Mouse (Mus musculus) heart, postnatal 0 days (tissue): ENCODE data around the gene Stfa2l1. TPM values are rescaled to one million over a fixed set of nuclear protein-coding genes. Genes with fewer than 3 reads are reported as not detected.

Experiments
- ATAC-seq: fragments of 200-750 bp; cut with Nextera tagmentation; 2 replicates; pipeline ENCODE4 v1.8.0; 2017; ENCODE audit warnings: low read depth, moderate number of reproducible peaks, moderate library complexity; ENCODE audit not compliant: insufficient read depth
- DNase-seq: peaks from one replicate; pipeline ENCODE4 v3.0.0-alpha.2; 2016; ENCODE audit warnings: low spot score
- H3K27ac ChIP-seq: fragments of 300-500 bp; sonication (generic); 2 replicates; pipeline ENCODE4 v1.5.1; 2014; ENCODE audit warnings: low read depth, mild to moderate bottlenecking
- H3K27me3 ChIP-seq: fragments of 300-500 bp; sonication (generic); 2 replicates; pipeline ENCODE4 v1.6.1; 2014; ENCODE audit warnings: low read length, mixed read lengths; ENCODE audit not compliant: control insufficient read depth, insufficient read depth
- H3K36me3 ChIP-seq: fragments of 300-500 bp; sonication (generic); replicated peaks from 2 replicates; pipeline ENCODE4 v1.6.1; 2014; ENCODE audit warnings: low read length, mixed read lengths; ENCODE audit not compliant: control insufficient read depth, insufficient read depth
- H3K4me1 ChIP-seq: fragments of 300-500 bp; sonication (generic); 2 replicates; pipeline ENCODE4 v1.6.1; 2014; ENCODE audit warnings: antibody characterized with exemption; ENCODE audit not compliant: control insufficient read depth, insufficient read depth
- H3K4me2 ChIP-seq: fragments of 300-500 bp; sonication (generic); 2 replicates; pipeline ENCODE4 v1.6.1; 2014; ENCODE audit warnings: low read depth, mild to moderate bottlenecking, low read length, moderate library complexity
- H3K4me3 ChIP-seq: fragments of 300-500 bp; sonication (generic); 2 replicates; pipeline ENCODE4 v1.5.1; 2014; ENCODE audit warnings: low read depth, low read length
- H3K9ac ChIP-seq: fragments of 300-500 bp; sonication (generic); replicated peaks from 2 replicates; pipeline ENCODE4 v1.6.1; 2014; ENCODE audit warnings: low read depth, low read length, mixed read lengths
- H3K9me3 ChIP-seq: fragments of 300-500 bp; sonication (generic); replicated peaks from 2 replicates; pipeline ENCODE4 v1.6.1; 2016; ENCODE audit warnings: low read length; ENCODE audit not compliant: control insufficient read depth
- CTCF ChIP-seq: IDR thresholded peaks from 2 replicates; pipeline ENCODE4 v1.5.1; 2016; ENCODE audit warnings: antibody characterized with exemption, control low read depth, low read depth
- EP300 ChIP-seq: IDR thresholded peaks from 2 replicates; pipeline ENCODE4 v1.6.1; 2016; ENCODE audit warnings: antibody characterized with exemption, low read depth
- WGBS: fragments of 180-500 bp; shearing (Covaris S2); extraction: QIAGEN DNeasy Blood & Tissue Kit; methylation state at CpG from one replicate; pipeline ENCODE4 v1.1.7; 2014; 5-methylcytosine and 5-hydroxymethylcytosine counted together
- polyA plus RNA-seq: library from polyadenylated mRNA; unstranded; fragments of >200 nt; fragmentation: Nextera tagmentation; extraction: Ambion mirVana; gene quantifications from 2 replicates; pipeline ENCODE4 v1.2.1, GENCODE M21; 2015
- total RNA-seq: library from RNA; depleted of rRNA; stranded (reverse); fragments of >200 nt; gene quantifications from 2 replicates; pipeline ENCODE4 v1.2.3, GENCODE M21; 2014; ENCODE audit warnings: low replicate concordance; rRNA removed

Gene Stfa2l1
- total and polyA plus RNA-seq, 2 experiments from 2014 or later = 1.3 to 1.7 TPM

DNA sequence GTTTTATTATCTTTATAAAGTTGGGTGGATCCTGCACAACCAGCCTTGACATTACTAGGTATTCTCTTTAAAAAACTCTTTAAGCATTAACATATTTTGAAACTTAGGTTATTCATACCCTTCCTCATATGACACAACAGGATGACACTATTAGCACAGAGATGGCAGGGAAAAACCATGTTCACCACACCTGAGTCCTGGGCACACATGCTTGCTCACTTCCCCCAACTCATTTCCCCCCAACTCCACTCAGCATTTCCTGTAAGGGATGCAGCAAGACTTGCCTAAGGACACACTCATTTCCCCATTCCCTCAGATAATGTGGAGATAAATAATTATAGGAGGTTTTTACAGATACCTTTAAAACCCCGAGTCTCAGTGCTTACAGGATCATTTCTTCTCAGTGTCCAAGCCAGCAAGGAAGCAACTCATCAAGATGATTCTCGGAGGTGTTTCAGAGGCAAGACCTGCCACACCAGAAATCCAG lies 53.4 kb downstream of the Stfa2l1 start, which contains the start of gene Gm5416:
TSS of gene Gm5416 (plus strand) at position 437 of the 487 bp plus-strand sequence.
- H3K36me3 ChIP-seq = no peaks in the 10 kb centered on the region
- no peaks in the 10 kb centered on the region for H3K9me3 ChIP-seq
- H3K4me1 ChIP-seq = no peaks in the 10 kb centered on the region
- H3K27me3 ChIP-seq = no peaks in the 10 kb centered on the region
- no peak within 1 kb of the TSS for H3K9ac ChIP-seq
- WGBS = 62% methylated on average over 2 of the region's 2 CpGs
- H3K4me3 ChIP-seq = no peak within 1 kb of the TSS
- ATAC-seq = no peak
- no peak within 1 kb of the TSS for H3K27ac ChIP-seq
- no peak for TF ChIP-seq EP300
- TF ChIP-seq CTCF = no peak
- DNase-seq = no peak
- H3K4me2 ChIP-seq = no peak within 1 kb of the TSS

Other genes with a start within 250 kb of the Stfa2l1 start
- 9.7 and 26.6 TPM in 2 replicates for gene Parp9, start 218.3 kb upstream of the Stfa2l1 start, total RNA-seq
- 9.0 and 11.4 TPM in 2 replicates for gene Parp9, start 218.3 kb upstream of the Stfa2l1 start, polyA plus RNA-seq
- 8.1 and 11.2 TPM in 2 replicates for gene Dtx3l, start 217.7 kb upstream of the Stfa2l1 start, total RNA-seq
- gene Dtx3l, start 217.7 kb upstream of the Stfa2l1 start, polyA plus RNA-seq = 5.1 and 5.6 TPM in 2 replicates
- gene Kpna1, start 178.1 kb upstream of the Stfa2l1 start, total RNA-seq = 46.3 and 55.0 TPM in 2 replicates
- 29.4 and 37.3 TPM in 2 replicates for gene Kpna1, start 178.1 kb upstream of the Stfa2l1 start, polyA plus RNA-seq
- 5.4 and 7.8 TPM in 2 replicates for gene Wdr5b, start 115.6 kb upstream of the Stfa2l1 start, total RNA-seq
- gene Wdr5b, start 115.6 kb upstream of the Stfa2l1 start, polyA plus RNA-seq = 5.8 and 6.8 TPM in 2 replicates
- gene Fam162a, start 85.2 kb upstream of the Stfa2l1 start, total RNA-seq = 126 and 370 TPM in 2 replicates
- gene Fam162a, start 85.2 kb upstream of the Stfa2l1 start, polyA plus RNA-seq = 755 and 772 TPM in 2 replicates
- 20.9 and 28.4 TPM in 2 replicates for gene Ccdc58, start 85.1 kb upstream of the Stfa2l1 start, total RNA-seq
- 79.2 and 82.6 TPM in 2 replicates for gene Ccdc58, start 85.1 kb upstream of the Stfa2l1 start, polyA plus RNA-seq
- not detected in 2 replicates for gene Csta1, start 25.6 kb upstream of the Stfa2l1 start, total RNA-seq
- not detected in 2 replicates for gene Csta1, start 25.6 kb upstream of the Stfa2l1 start, polyA plus RNA-seq
- not detected in 2 replicates for gene Gm5483, start 27.4 kb downstream of the Stfa2l1 start, total RNA-seq
- 3.1 and 4.5 TPM in 2 replicates for gene Gm5483, start 27.4 kb downstream of the Stfa2l1 start, polyA plus RNA-seq
- gene Gm5416, start 53.6 kb downstream of the Stfa2l1 start, total RNA-seq = not detected in 2 replicates
- 0.89 TPM in 2 replicates for gene Gm5416, start 53.6 kb downstream of the Stfa2l1 start, polyA plus RNA-seq
- not detected in 2 replicates for gene 2010005H15Rik, start 64.7 kb downstream of the Stfa2l1 start, total RNA-seq
- gene 2010005H15Rik, start 64.7 kb downstream of the Stfa2l1 start, polyA plus RNA-seq = 0.48 and 1.0 TPM in 2 replicates
- gene Stfa1, start 120.1 kb downstream of the Stfa2l1 start, total RNA-seq = 2.0 and 13.4 TPM in 2 replicates
- gene Stfa1, start 120.1 kb downstream of the Stfa2l1 start, polyA plus RNA-seq = 5.8 and 7.1 TPM in 2 replicates
- gene BC117090, start 177.5 kb downstream of the Stfa2l1 start, total RNA-seq = not detected in 2 replicates
- gene BC117090, start 177.5 kb downstream of the Stfa2l1 start, polyA plus RNA-seq = not detected in 2 replicates
- gene BC100530, start 210.9 kb downstream of the Stfa2l1 start, total RNA-seq = 12.9 TPM in 1 of 2 replicates, not detected in the other
- gene BC100530, start 210.9 kb downstream of the Stfa2l1 start, polyA plus RNA-seq = 4.7 TPM in 2 replicates